Mouse (Mus musculus): ENCODE results near the gene Clcf1. TPM values are rescaled to one million over a fixed set of nuclear protein-coding genes. Genes with fewer than 3 reads are reported as not detected.
A peak's percentile ranks its signal among the peaks of the same experiment; 100 is the strongest.
"Not testable (repeated sequence)": the region's sequence is repeated elsewhere in the genome, so short reads cannot be mapped to it uniquely, and the experiment has no call there.

Gene Clcf1
- total RNA-seq, 2 experiments from 2014 or later, result 0.38 to 0.89 TPM

DNA sequence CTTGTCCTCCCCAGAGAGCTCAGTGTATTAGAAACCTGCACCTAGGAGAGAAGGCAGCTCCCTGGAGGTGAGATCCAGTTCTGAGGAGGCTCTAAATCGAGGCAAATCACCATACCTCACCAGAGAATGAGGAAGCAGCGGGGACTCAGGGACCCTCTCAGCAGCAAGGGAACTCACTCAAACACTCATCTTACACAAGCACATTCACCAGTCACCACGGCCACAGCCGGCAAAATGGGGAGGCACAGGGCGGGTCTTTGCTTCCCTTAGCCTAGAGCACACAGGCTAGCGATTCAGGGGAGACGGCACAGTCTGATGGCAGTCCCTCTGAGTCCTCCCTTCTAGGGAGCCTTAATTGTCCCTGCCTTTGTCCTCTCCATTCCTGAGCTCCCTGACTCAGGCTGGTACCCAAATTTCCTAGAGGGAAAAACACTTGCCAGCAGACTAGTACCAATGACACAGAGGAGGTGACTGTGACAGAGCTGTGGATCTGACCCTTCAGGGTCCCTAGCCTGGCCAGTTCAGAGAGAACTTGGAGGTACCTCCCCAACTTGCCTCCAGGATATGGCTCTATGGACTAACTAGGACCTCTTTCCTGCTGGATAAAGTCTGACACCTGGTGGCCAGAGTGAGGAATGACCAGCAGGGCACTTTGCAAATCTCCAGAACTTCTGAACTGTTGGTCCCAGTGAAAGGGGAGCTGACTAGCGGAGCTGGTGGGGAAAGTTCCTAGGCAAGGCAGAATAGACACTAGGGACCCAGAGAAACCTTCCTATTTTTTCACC is 14.0 kb downstream of the Clcf1 start:
- Histone ChIP-seq H3K4me3 (no peak overlapping the region), H3K27ac (no peak overlapping the region)
- TF ChIP-seq CTCF (IDR thresholded peaks at IDR 0.05), result no peak; the same call in none of the 2 replicates
- DNase-seq, result peak; percentile 71
- intact Hi-C loops (cut with DNase I), result loop anchor here (1.0 to 5.0 kb wide), 4 partner anchors 21 to 211 kb away; partner anchors contain the start of gene Pitpnm1

DNA sequence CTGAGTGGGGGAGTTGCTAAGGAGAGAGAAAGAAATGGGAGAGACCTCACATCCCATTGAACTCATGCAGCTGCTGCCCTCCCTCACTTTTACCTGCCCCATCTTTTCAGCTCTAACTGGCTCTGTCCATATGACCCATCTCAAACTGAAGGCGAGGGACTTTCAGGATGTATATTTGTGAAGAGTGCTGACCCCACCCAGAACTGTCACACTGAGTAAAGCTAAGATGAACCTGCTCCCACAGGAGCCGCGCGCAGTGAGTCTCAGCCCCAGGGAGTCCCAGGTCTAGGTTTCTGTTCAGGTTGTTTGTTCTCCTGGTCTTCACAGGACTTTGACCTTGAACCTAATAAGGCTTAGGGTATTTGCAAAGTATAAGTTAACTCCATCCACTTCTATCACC is 14.9 kb downstream of the Clcf1 start:
- TF ChIP-seq CTCF (IDR thresholded peaks at IDR 0.05), result no peak
- Histone ChIP-seq H3K4me3 (no peak overlapping the region), H3K27ac (no peak overlapping the region)
- DNase-seq, result no peak
- intact Hi-C loops (cut with DNase I), result loop anchor here (1.0 to 5.0 kb wide), 4 partner anchors 22 to 212 kb away; partner anchors contain the start of gene Pitpnm1

- intact Hi-C loops (cut with DNase I), result loop anchor here (2.0 to 5.0 kb wide), 3 partner anchors 59 to 212 kb away; partner anchors contain the start of gene Pitpnm1
- peak overlapping the region; percentile 98 for H3K27ac ChIP-seq
- no peak for TF ChIP-seq CTCF (IDR thresholded peaks at IDR 0.05)
- peak; percentile 47 for DNase-seq
- no peak overlapping the region for H3K4me3 ChIP-seq
Measured at GRCm38 (mm10) chr19:4229451-4230076, 15.5 kb downstream of the Clcf1 start.

DNA sequence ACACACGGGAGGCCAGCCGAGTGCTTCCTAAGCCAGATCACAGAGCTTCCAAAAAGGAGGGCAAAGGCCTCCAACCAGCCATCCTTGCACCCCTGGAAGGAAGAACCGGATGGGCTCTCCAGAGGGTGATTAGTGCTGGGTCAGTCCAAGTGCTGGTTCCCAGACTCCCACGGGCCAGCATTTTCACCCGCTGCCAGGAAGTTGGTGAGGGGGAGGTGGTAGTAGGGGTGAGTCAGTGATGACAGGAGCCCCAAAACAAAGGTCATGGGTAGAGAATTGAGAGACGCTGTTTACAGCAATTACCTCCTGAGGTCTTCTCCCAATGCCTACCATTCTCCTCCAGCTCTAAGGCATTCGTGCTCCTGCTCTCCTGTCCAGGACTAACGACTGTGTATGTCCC is 16.4 kb downstream of the Clcf1 start:
- DNase-seq, result peak; percentile 39
- Histone ChIP-seq H3K27ac (peak overlapping the region; percentile 98), H3K4me3 (no peak overlapping the region)
- no peak for TF ChIP-seq CTCF (IDR thresholded peaks at IDR 0.05)
- intact Hi-C loops (cut with DNase I), result no loop called here

GRCm38 (mm10) chr19:4231253-4232185 is 17.5 kb downstream of the Clcf1 start, which contains the start of gene Pold4:
Pold4 (plus strand) TSS chr19:4231899.
- peak within 1 kb of the TSS; percentile 89 for H3K4me3 ChIP-seq
- TF ChIP-seq CTCF (IDR thresholded peaks at IDR 0.05), result no peak
- intact Hi-C loops (cut with DNase I), result no loop called here
- peak; percentile 99 for DNase-seq
- H3K27ac ChIP-seq, result peak within 1 kb of the TSS; percentile 98

- H3K4me3 ChIP-seq, result peak overlapping the region; percentile 89
- peak overlapping the region; percentile 98 for H3K27ac ChIP-seq
- no peak for DNase-seq
- TF ChIP-seq CTCF (IDR thresholded peaks at IDR 0.05), result no peak
- intact Hi-C loops (cut with DNase I), result no loop called here
Measured at GRCm38 (mm10) chr19:4232186-4232572, 18.1 kb downstream of the Clcf1 start.

GRCm38 (mm10) chr19:4232651-4233050 is 18.6 kb downstream of the Clcf1 start:
- TF ChIP-seq CTCF (IDR thresholded peaks at IDR 0.05), result no peak
- DNase-seq, result no peak
- Histone ChIP-seq H3K27ac (peak overlapping the region; percentile 98), H3K4me3 (peak overlapping the region; percentile 89)
- intact Hi-C loops (cut with DNase I), result no loop called here

- H3K27ac ChIP-seq, result no peak overlapping the region
- intact Hi-C loops (cut with DNase I), result no loop called here
- DNase-seq, result no peak
- TF ChIP-seq CTCF (IDR thresholded peaks at IDR 0.05), result no peak
- no peak overlapping the region for H3K4me3 ChIP-seq
Measured at GRCm38 (mm10) chr19:4234548-4234947, 20.5 kb downstream of the Clcf1 start.

DNA sequence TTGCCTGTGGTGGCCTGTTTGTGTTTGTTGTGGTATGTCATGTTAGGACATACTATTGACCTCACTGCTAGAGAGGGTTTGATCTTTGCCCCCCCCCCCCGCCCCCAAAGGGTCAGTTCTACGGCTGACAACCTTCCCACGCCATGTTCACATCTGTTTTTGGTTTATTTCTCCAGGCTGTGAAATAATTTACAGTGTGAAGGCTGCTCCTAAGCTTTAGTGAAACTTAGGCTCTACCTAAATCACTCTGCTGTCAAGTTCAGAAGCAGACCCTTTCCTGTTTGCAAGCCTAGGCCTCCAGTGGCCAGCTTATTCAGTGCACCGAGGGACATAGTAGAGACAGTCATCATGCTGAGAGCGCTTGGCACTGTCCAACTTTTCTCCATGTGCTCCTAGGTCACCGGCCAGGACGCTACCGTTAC is 26.2 kb downstream of the Clcf1 start:
- intact Hi-C loops (cut with DNase I), result no loop called here
- DNase-seq, result no peak
- Histone ChIP-seq H3K27ac (no peak overlapping the region), H3K4me3 (no peak overlapping the region)
- TF ChIP-seq CTCF (IDR thresholded peaks at IDR 0.05), result no peak

GRCm38 (mm10) chr19:4242416-4242815 is 28.4 kb downstream of the Clcf1 start:
- TF ChIP-seq CTCF (IDR thresholded peaks at IDR 0.05), result no peak
- H3K27ac ChIP-seq, result no peak overlapping the region
- intact Hi-C loops (cut with DNase I), result no loop called here
- no peak for DNase-seq
- H3K4me3 ChIP-seq, result no peak overlapping the region

GRCm38 (mm10) chr19:4244775-4245174 is 30.7 kb downstream of the Clcf1 start:
- DNase-seq, result no peak
- H3K4me3 ChIP-seq, result no peak overlapping the region
- intact Hi-C loops (cut with DNase I), result no loop called here
- no peak overlapping the region for H3K27ac ChIP-seq
- TF ChIP-seq CTCF (IDR thresholded peaks at IDR 0.05), result no peak

DNA sequence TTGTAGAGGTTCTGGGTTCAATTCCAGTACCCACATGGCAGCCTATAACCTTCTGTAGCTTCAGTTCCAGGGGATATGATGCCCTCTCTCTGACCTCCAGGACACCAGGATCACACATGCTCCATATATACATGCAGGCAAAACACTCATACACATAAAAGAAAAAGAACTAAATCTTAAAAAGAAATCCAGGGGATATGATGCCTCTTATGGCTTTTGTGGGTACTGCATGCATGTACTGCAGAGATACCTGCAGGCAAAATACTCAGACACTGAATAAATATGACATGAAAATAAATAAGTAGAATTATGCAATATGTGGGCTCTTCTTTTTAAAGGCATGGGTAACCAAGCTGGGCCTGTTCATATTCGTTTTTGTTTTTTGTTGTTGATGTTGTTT is 33.0 kb downstream of the Clcf1 start:
- DNase-seq, result no peak
- Histone ChIP-seq H3K27ac (no peak overlapping the region), H3K4me3 (no peak overlapping the region)
- intact Hi-C loops (cut with DNase I), result no loop called here
- TF ChIP-seq CTCF (IDR thresholded peaks at IDR 0.05), result peak; percentile 42

GRCm38 (mm10) chr19:4248683-4249082 is 34.6 kb downstream of the Clcf1 start:
- H3K27ac ChIP-seq; DNase-seq; H3K4me3 ChIP-seq; intact Hi-C loops (cut with DNase I): not testable (repeated sequence)

Data from gastrocnemius, adult 2 months (tissue).